Mouse (Mus musculus): ENCODE measurements around the gene Abca17. TPM values are rescaled to one million over a fixed set of nuclear protein-coding genes. Genes with fewer than 3 reads are reported as not detected.

Gene Abca17
- polyA plus RNA-seq, 1 experiment from 2014 or later = not detected

DNA sequence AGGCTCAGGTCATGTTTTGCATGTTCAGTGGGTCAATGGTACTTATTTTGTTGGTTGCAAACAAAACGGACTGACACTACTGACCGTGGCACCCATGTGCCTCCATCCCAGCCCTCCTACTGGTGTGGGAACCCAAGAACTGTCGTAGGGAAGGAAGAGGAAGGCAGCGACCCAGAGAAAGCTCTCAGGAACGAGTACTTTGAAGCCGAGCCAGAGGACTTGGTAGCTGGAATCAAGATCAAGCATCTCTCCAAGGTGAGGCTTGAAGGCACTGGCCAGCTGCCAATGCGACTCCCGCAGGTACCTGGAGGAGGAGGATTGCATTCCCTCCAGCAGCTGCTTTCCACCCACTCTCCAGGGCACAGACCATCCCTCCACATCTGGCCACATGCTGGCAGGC lies 32.9 kb upstream of the Abca17 start:
- DNase-seq = no peak
- no peak overlapping the region for H3K4me2 ChIP-seq (ENCODE audit: low read depth, low read length)
- 85% methylated on average over 8 of the region's 8 CpGs for whole genome bisulfite sequencing (ENCODE audit: insufficient replicate concordance)
- ATAC-seq = no peak
- TF ChIP-seq EP300 (IDR thresholded peaks at IDR 0.05; ENCODE audit: low read depth) = no peak
- H3K36me3 ChIP-seq (replicated peaks; ENCODE audit: insufficient read depth, low read length) = peaks cover 58% of the 10 kb centered on the region
- H3K27ac ChIP-seq (ENCODE audit: low read depth) = no peak overlapping the region
- H3K9me3 ChIP-seq (ENCODE audit: low read length) = no peaks in the 10 kb centered on the region
- H3K4me1 ChIP-seq (ENCODE audit: insufficient read depth) = no peaks in the 10 kb centered on the region
- no peak overlapping the region for H3K9ac ChIP-seq (replicated peaks)
- H3K27me3 ChIP-seq (ENCODE audit: insufficient read depth, low read length) = no peaks in the 10 kb centered on the region
- H3K4me3 ChIP-seq (ENCODE audit: low read depth, low read length) = no peak overlapping the region

DNA sequence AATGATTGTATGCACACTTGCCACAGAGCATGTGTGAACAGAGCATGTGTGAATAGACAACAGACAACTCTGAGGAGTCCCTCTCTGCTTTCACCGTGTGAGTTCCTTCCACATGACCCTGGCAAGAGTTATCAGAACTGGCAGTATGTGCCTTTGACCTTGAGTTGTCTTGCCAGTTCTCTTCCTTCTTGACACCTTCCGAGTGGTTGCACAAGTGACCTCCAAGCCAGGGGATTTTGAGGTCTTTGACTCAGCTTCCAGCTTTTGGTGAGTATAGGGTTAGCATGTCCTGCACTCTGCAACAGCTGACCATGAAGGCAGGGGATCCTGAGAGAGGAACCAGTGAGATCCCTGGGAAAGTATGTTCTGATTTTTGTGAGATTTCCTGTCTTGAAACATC lies 27.6 kb upstream of the Abca17 start:
- H3K9me3 ChIP-seq (ENCODE audit: low read length) = no peaks in the 10 kb centered on the region
- peaks cover 61% of the 10 kb centered on the region for H3K36me3 ChIP-seq (replicated peaks; ENCODE audit: insufficient read depth, low read length)
- ATAC-seq (no peak), DNase-seq (no peak)
- TF ChIP-seq CTCF (IDR thresholded peaks at IDR 0.05; ENCODE audit: low read depth) (no peak), EP300 (IDR thresholded peaks at IDR 0.05; ENCODE audit: low read depth) (no peak)
- no peak overlapping the region for H3K9ac ChIP-seq (replicated peaks)
- H3K4me1 ChIP-seq (ENCODE audit: insufficient read depth) = no peaks in the 10 kb centered on the region
- WGBS (ENCODE audit: insufficient replicate concordance) = 68% methylated on average over 2 of the region's 2 CpGs
- no peak overlapping the region for H3K4me2 ChIP-seq (ENCODE audit: low read depth, low read length)
- H3K27ac ChIP-seq (ENCODE audit: low read depth) = no peak overlapping the region
- H3K4me3 ChIP-seq (ENCODE audit: low read depth, low read length) = no peak overlapping the region
- no peaks in the 10 kb centered on the region for H3K27me3 ChIP-seq (ENCODE audit: insufficient read depth, low read length)

DNA sequence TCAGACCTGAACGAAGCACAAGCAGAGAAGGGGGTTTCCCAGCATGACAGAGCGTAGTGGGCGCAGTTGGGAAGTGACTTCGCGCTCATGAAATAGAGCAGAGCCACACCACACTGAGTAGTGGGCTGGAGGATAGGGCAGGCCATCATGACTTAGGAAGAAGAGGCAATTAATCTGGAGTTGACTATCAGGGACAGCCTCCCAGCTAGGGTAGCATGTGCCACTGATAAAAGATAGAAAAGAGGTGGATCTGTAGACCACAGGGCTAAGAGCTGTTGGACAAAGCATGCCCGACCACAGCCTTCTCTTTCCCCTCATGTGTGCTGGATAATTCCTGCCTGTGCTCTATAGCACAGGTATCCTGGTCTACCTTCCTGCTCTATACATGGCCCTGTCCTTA lies 25.0 kb upstream of the Abca17 start:
- no peak for ATAC-seq
- 81% methylated on average over 6 of the region's 6 CpGs for WGBS (ENCODE audit: insufficient replicate concordance)

DNA sequence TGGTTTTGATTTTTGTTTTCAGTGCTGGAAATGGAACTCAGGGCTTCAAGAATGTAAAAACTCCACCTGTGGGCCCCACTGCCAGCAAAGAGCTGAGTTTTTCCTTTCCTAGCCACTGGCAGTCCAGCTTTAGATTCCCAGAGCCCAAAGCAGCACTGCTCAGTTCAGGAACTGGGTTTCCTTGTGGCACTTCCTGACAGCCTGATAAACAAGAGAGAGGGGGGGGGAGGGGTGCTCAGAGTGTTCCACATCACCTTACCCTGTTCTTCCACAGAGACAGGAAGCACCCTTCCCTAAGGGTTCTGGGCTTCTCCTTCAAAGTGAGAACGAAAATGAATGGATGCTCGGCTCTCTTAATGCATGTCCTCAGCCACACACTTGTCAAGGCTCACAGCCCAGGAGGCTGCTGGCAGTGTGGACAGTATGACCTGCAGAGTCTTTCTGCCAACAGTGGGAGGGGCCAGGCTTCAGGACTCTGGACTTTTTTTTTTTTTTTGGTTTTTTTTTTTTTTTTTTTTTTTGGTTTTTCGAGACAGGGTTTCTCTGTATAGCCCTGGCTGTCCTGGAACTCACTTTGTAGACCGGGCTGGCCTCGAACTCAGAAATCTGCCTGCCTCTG lies 24.3 kb upstream of the Abca17 start:
- Histone ChIP-seq H3K36me3 (replicated peaks; ENCODE audit: insufficient read depth, low read length) (peaks cover 60% of the 10 kb centered on the region), H3K4me2 (ENCODE audit: low read depth, low read length) (no peak overlapping the region), H3K9ac (replicated peaks) (no peak overlapping the region), H3K9me3 (ENCODE audit: low read length) (no peaks in the 10 kb centered on the region), H3K27ac (ENCODE audit: low read depth) (no peak overlapping the region), H3K4me3 (ENCODE audit: low read depth, low read length) (no peak overlapping the region), H3K27me3 (ENCODE audit: insufficient read depth, low read length) (no peaks in the 10 kb centered on the region), H3K4me1 (ENCODE audit: insufficient read depth) (no peaks in the 10 kb centered on the region)
- ATAC-seq = peak; percentile 36; the same call in 1 of the 2 replicates
- no peak for TF ChIP-seq CTCF (IDR thresholded peaks at IDR 0.05; ENCODE audit: low read depth)
- TF ChIP-seq EP300 (IDR thresholded peaks at IDR 0.05; ENCODE audit: low read depth) = no peak
- 73% methylated on average over 4 of the region's 5 CpGs for WGBS (ENCODE audit: insufficient replicate concordance)
- DNase-seq = peak; percentile 22

More for the DNA sequence above, 25.0 kb upstream of the Abca17 start:
- H3K4me1 ChIP-seq (ENCODE audit: insufficient read depth) = no peaks in the 10 kb centered on the region
- no peak overlapping the region for H3K4me2 ChIP-seq (ENCODE audit: low read depth, low read length)
- no peak overlapping the region for H3K9ac ChIP-seq (replicated peaks)
- no peaks in the 10 kb centered on the region for H3K9me3 ChIP-seq (ENCODE audit: low read length)
- TF ChIP-seq EP300 (IDR thresholded peaks at IDR 0.05; ENCODE audit: low read depth) = no peak
- no peak overlapping the region for H3K4me3 ChIP-seq (ENCODE audit: low read depth, low read length)
- no peaks in the 10 kb centered on the region for H3K27me3 ChIP-seq (ENCODE audit: insufficient read depth, low read length)
- peaks cover 55% of the 10 kb centered on the region for H3K36me3 ChIP-seq (replicated peaks; ENCODE audit: insufficient read depth, low read length)
- no peak for DNase-seq
- no peak overlapping the region for H3K27ac ChIP-seq (ENCODE audit: low read depth)

DNA sequence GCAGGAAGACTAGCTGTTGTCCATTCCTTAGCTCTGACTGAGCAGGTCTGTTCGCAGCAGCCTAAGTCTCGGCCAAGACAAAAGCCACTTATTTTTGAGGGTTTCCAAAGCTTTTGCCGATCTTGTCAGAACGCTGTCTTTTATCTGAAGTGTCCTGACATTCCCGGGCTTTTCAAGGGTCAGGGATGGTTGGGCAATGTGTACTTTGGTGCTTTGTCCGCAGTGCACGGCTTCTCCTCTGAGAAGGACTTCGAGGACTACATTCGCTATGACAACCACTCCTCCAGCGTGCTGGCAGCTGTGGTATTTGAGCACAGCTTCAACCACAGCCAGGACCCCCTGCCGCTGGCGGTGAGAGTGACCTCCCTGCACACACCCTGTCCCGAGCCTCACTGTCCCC lies 15.0 kb upstream of the Abca17 start:
- H3K9ac ChIP-seq (replicated peaks) = no peak overlapping the region

DNA sequence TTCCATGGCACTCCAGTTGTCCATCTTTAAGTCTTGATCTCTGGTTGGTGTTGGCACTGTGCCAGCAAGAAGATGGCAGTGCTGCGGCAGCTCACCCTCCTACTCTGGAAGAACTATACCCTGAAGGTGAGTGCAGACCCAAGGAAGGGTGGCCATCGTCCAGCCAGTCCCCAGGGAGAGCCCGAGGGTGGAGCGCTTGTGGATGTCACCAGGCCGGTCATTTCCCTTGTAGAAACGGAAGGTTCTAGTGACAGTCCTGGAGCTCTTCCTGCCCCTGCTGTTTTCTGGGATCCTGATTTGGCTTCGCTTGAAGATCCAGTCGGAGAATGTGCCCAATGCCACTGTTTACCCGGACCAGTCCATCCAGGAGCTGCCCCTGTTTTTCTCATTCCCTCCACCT lies 13.6 kb upstream of the Abca17 start:
- TF ChIP-seq CTCF (IDR thresholded peaks at IDR 0.05; ENCODE audit: low read depth) (no peak), EP300 (IDR thresholded peaks at IDR 0.05; ENCODE audit: low read depth) (no peak)
- no peak overlapping the region for H3K4me2 ChIP-seq (ENCODE audit: low read depth, low read length)
- no peak overlapping the region for H3K9ac ChIP-seq (replicated peaks)
- no peak overlapping the region for H3K27ac ChIP-seq (ENCODE audit: low read depth)
- peaks cover 28% of the 10 kb centered on the region for H3K4me1 ChIP-seq (ENCODE audit: insufficient read depth)
- no peaks in the 10 kb centered on the region for H3K27me3 ChIP-seq (ENCODE audit: insufficient read depth, low read length)
- no peaks in the 10 kb centered on the region for H3K9me3 ChIP-seq (ENCODE audit: low read length)
- peaks cover 28% of the 10 kb centered on the region for H3K36me3 ChIP-seq (replicated peaks; ENCODE audit: insufficient read depth, low read length)
- ATAC-seq (no peak), DNase-seq (no peak)
- H3K4me3 ChIP-seq (ENCODE audit: low read depth, low read length) = no peak overlapping the region
- 85% methylated on average over 9 of the region's 9 CpGs for WGBS (ENCODE audit: insufficient replicate concordance)

More for the DNA sequence above, 15.0 kb upstream of the Abca17 start:
- ATAC-seq (no peak), DNase-seq (no peak)
- H3K4me3 ChIP-seq (ENCODE audit: low read depth, low read length) = no peak overlapping the region
- 61% methylated on average over 13 of the region's 13 CpGs for WGBS (ENCODE audit: insufficient replicate concordance)
- H3K27me3 ChIP-seq (ENCODE audit: insufficient read depth, low read length) = no peaks in the 10 kb centered on the region
- H3K4me1 ChIP-seq (ENCODE audit: insufficient read depth) = peaks cover 14% of the 10 kb centered on the region
- no peak overlapping the region for H3K27ac ChIP-seq (ENCODE audit: low read depth)
- H3K36me3 ChIP-seq (replicated peaks; ENCODE audit: insufficient read depth, low read length) = peaks cover 32% of the 10 kb centered on the region
- no peak overlapping the region for H3K4me2 ChIP-seq (ENCODE audit: low read depth, low read length)
- TF ChIP-seq CTCF (IDR thresholded peaks at IDR 0.05; ENCODE audit: low read depth) = no peak
- no peak for TF ChIP-seq EP300 (IDR thresholded peaks at IDR 0.05; ENCODE audit: low read depth)
- no peaks in the 10 kb centered on the region for H3K9me3 ChIP-seq (ENCODE audit: low read length)

DNA sequence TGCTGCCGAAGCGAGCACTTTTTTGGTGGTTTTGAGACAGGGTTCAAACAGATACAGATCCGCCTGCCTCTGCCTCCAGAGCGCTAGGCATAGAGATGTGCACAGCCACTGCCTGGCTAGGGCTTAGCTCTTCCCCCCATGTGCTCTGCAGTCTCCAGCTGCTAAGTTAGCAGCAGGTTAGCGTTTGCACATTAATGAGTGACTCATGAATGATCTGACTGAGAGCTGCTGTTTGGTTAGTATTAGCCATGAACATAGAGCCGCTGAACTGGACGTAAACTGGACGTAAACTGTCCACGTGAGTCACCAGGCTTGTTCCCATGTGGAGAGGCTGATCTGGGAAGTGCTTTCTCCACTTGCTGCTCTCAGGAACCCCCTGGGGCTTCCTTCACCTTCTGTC lies 11.7 kb upstream of the Abca17 start:
- peaks cover 38% of the 10 kb centered on the region for H3K4me1 ChIP-seq (ENCODE audit: insufficient read depth)
- TF ChIP-seq EP300 (IDR thresholded peaks at IDR 0.05; ENCODE audit: low read depth) = no peak
- no peak for TF ChIP-seq CTCF (IDR thresholded peaks at IDR 0.05; ENCODE audit: low read depth)
- peaks cover 28% of the 10 kb centered on the region for H3K36me3 ChIP-seq (replicated peaks; ENCODE audit: insufficient read depth, low read length)
- H3K4me3 ChIP-seq (ENCODE audit: low read depth, low read length) = no peak overlapping the region
- no peaks in the 10 kb centered on the region for H3K9me3 ChIP-seq (ENCODE audit: low read length)
- ATAC-seq (peak; percentile 88), DNase-seq (no peak)
- no peaks in the 10 kb centered on the region for H3K27me3 ChIP-seq (ENCODE audit: insufficient read depth, low read length)
- peak overlapping the region; percentile 37; the same call in 1 of the 2 replicates for H3K27ac ChIP-seq (ENCODE audit: low read depth)
- no peak overlapping the region for H3K9ac ChIP-seq (replicated peaks)
- WGBS (ENCODE audit: insufficient replicate concordance) = 69% methylated on average over 9 of the region's 9 CpGs
- H3K4me2 ChIP-seq (ENCODE audit: low read depth, low read length) = no peak overlapping the region

Data from liver, postnatal 0 days (tissue).